Mouse (Mus musculus) mature B cell (primary cell): ENCODE data around the gene Rbfox3.
"Not testable (repeated sequence)": the region's sequence is repeated elsewhere in the genome, so short reads cannot be mapped to it uniquely, and the experiment has no call there.

Source experiments
- in situ Hi-C: fragments of 300-500 bp; cut with MboI; formaldehyde crosslinking; loops from 2 replicates; pipeline ENCODE4 v1.14.3; 2019

Rbfox3 gene

DNA sequence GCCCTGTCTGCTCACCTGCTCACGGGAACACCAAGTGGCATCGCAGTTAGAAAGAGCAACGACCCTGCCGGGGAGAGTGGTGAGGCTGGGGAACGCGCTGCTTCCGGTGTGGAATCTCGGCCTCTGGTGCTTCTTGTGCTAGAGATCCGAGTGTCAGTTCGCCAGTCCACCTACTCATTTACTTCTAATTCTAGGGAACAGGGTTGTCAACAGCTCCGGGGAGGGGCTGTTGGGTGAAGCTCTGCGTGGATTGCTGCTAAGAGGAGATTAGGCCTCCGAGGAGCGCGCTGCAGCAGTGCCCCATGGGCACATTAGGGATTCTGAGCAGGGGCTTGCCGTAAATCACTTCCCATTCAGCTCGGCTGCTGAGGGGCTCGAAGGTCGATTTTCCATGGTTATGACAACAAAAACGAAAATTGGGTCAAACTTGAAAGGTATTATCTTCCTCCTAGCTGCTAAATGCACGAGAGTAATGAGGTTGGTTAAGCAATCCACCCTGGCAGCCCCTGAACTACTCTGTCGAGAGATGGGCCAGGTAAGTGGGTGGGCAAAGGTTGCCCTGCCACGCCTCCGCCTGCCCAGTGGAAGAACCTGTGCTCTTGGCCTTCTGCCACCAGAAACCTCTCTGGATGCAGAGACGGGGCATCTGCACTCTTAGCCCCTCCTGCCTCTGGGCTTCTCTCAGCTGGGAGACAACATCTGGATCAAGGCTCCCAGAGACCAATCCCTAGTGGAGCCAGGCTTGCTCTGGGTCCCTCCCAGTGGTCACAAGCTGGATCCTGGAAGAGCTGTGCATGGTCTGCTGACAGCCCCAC is 85.9 kb downstream of the Rbfox3 start:
- in situ Hi-C loops = no loop called here

DNA sequence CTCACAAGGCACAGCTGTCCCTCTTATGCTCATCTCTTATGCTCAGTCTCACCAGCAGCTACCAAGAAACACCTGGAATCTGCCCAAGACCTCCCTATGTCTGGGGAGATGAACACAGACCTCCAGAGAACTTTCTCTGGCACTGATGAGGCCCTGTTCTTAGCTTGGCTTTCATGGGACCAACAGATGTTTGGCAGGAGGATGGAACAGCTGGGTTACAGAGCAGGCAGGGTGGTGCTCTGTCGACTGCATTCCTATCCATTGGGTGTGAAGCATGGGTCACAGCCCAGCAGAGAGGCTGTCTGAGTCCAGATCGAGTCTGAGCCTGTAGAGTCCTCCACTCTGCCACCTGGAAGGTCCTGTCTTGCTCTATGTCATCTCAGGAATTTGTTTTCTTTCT is 90.0 kb downstream of the Rbfox3 start:
- in situ Hi-C loops = no loop called here

- in situ Hi-C loops = no loop called here
Measured at GRCm38 (mm10) chr11:118818528-118818927, 92.9 kb downstream of the Rbfox3 start.

GRCm38 (mm10) chr11:118815118-118815517 is 96.3 kb downstream of the Rbfox3 start:
- in situ Hi-C loops = no loop called here

DNA sequence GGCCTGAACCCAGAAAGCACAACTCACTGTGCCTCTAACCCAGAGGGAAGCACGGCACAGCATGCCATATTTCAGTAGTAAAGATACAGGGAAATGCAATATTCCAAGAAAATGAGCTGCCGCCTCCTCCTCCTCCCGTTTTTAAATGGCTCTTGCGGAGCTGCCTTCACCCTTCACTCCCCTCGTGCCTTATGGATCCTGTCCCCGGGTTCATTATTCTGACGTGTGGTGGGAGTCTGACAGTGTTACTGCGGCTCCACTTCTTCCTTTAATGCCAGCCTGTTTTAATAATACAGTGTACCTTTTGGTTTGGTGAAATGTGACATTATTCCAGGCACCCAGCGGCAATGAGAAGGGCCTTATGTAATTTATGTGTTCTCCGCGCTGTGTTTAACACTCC is 97.5 kb downstream of the Rbfox3 start:
- in situ Hi-C loops = no loop called here

DNA sequence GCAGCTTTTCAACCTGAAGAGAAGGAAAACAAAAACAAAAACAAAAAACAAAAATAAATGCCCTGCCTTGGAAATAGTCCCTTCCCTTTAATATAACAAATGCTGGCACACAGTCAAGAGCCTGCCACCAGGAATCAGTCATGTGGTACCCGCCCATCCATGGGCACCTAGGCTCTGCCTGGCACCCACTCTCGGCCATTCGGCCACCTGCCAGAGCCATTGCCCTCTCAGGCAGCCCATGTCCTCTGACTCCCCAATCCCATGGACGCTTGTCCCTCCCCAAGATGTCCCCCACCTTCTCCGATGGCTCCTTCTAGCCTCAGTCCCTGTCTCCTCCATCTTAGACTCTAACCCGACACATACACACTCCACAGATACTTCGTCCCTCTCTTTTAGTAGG is 100.0 kb downstream of the Rbfox3 start:
- in situ Hi-C loops = no loop called here

- in situ Hi-C loops = no loop called here
Measured at GRCm38 (mm10) chr11:118807511-118807910, 103.9 kb downstream of the Rbfox3 start.

DNA sequence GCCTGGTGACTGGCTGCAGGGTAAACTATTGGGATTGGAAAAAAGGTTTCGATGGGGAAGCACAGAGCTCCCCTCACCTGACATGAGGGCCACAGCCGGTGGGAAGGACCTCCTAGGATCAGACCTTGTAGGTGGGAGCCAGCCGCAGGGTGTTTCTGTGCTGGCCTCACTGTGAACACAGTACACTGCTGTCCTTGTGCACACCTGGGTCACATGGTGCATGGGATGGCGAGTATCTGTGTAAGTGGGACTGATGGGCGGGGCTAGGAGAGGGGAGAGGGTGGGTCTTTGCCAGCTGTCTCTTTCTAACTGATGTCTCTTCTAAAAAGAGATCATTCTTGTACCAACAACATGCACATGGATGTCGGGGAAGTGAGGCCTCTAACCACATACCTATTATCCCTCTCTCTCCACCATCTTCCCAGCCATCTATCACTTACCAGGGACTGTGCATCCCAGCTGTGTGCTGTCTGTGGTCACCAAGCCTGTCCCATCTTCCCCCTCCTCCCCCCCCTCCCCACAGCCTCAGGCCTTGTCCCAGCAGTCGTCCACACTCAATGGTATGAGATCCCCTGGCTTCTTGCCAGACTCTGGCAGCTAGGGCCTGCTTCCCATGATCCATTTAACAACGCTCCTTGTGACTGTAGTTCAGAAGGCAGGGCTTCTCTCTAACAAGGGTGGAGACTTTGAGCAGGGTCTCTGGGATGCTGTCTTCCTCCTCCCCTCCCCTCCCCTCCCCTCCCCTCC is 116.4 kb downstream of the Rbfox3 start:
- in situ Hi-C loops = no loop called here

GRCm38 (mm10) chr11:118793639-118794021 is 117.8 kb downstream of the Rbfox3 start:
- in situ Hi-C loops = no loop called here

- in situ Hi-C loops = no loop called here
Measured at GRCm38 (mm10) chr11:118792916-118793638, 118.3 kb downstream of the Rbfox3 start.

DNA sequence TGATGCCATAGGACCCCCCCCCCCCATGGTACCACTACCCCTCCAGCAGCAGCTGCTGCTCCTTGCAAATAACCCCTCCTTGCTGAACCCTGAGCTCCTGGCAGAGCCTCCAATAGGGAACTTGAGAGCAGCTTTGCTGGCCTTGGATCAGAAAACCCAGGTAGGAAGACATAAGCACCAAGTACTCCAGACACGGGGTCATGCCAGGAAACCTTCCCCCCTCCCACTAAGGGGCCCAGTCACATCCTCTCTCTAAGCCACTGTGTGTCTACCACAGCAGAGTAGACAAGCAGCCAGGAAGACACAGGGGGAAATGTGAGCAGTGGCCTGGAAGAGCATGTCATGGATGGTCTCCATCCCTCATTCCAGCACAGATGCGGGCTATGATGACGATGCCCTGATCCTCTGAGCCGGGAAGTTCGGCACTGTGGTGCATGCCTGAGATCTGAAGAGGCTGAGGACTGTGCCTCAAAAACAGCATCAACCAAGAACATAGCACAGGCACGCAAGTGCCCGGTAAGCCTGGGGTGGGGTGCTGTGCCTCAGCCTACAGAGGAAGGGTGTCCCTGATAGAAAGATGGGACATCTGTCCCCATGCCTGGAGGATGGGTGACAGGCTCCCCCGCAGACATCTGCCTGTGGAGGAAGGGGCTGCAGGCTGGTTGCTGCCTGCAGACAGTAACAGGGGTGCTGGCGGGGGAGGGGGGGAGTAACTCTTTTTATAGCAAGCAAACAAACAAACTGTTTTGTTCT is 119.1 kb downstream of the Rbfox3 start:
- in situ Hi-C loops = no loop called here

DNA sequence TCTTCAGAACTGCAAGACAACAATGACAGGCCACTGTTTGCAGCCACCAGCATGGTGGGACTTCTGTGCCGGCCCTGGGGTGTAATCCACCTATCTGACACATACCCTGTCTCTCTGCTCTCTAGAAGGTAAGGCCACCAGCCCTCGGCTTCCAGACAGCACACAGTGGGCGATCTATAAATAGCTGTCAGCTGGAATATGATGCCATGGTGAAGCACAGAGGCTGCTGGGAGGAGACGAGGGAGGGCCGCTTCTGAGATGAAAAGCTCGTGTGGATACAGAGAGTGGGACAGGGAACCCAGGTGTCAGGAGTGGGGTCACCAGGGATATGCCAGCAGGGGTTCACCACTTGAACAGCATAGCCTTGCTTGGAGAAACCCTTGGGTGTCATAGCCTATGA is 120.0 kb downstream of the Rbfox3 start:
- in situ Hi-C loops = no loop called here

DNA sequence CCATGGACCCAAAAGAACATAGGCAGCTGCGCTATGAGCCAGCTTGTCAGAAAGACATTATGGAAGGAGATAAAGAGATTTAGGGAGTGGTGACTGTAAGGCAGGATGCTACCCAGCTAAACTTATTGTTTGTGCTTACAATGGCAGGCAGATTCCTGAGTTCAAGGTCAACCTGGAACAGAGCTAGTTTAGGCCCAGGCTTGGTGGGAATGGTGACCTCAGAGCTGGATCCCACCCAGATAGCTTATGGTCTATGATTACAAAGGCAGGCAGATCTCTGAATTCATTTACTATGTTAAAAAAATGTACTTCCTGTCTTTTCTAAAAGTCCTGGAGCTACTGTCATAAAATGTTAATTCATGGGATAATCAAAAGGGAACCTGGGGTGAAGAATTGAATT is 123.3 kb downstream of the Rbfox3 start:
- in situ Hi-C loops = no loop called here

DNA sequence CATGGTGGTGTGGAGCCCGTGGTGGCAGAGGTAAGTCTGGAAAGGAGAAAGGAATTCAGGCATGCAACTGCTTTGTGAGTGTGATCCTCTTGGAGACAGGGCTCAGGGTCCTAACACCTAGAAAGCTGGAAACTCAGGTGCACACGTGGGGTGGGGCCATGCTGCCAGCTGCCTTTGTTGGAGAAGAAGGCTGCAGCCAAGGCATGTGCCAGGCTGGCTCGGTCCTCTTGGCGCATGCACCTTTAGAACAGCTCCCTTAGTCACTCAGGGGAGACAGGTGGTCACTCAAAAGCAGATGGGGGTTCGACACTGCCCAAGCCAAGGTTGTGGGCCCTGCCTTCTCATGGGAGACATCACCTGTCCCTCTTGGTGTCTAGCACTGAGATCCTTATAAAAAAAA is 128.7 kb downstream of the Rbfox3 start:
- in situ Hi-C loops = no loop called here

DNA sequence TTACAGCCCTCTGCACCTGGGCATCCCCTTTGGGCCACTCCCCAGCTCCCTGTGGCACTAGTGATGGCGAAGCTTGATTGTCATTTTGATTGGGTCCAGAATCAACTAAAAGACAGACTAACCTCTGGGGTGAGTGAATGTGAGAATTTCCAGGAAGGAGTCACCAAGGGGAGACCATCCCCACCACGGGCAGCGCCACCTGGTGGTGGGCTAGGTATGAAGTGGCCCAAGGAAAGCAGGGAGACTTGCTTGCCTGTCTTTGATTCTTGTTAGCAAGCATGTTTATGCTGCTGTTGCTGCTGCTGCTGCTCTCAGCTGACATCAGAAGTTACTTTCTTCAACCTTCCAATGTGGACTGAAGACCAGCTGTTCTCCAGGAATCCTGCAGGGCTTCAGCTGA is 135.6 kb downstream of the Rbfox3 start:
- in situ Hi-C loops = no loop called here

DNA sequence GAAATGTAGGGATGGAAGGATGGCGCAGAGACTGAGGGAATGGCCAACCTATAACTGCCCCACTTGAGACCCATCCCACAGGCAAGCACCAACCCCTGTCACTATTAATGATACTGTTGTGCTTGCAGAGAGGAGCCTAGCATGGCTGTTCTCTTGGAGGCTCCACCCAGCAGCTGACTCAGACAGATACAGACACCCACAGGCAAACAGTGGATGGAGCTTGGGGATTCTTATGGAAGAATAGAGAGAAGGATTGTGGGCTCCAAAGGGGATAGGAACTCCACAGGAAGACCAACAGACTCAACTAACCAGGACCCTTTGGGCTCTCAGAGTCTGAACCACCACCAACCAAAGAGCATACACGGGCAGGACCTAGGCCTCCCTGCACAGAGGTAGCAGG is 136.6 kb downstream of the Rbfox3 start:
- in situ Hi-C loops = not testable (repeated sequence)

DNA sequence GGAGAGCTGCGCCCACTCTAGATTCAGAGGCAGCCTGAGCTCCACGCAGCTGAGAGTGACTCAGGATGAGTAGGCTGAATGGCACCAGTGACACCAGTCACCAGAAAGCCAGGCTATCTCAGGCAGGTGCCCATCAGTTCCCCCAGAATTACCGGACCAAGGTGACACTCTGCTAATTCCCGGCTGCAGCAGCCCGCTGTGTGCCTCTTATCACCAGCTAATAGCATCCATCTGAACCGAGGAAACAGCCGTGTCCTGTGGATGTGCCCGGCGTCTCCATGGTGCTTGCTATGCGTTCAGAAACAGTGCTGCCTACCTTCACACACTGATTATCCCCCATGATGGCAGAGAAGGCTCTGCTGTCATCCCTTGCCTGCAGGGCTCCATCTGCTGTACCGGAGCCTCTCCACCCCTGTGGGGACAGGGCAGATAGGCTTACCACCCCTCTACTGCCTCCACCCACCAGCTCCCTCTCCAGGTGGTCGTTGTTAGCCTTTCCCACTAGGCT is 138.3 kb downstream of the Rbfox3 start:
- in situ Hi-C loops = no loop called here

- in situ Hi-C loops = no loop called here
Measured at GRCm38 (mm10) chr11:118771358-118771757, 140.0 kb downstream of the Rbfox3 start.

GRCm38 (mm10) chr11:118770789-118771188 is 140.6 kb downstream of the Rbfox3 start:
- in situ Hi-C loops = no loop called here

DNA sequence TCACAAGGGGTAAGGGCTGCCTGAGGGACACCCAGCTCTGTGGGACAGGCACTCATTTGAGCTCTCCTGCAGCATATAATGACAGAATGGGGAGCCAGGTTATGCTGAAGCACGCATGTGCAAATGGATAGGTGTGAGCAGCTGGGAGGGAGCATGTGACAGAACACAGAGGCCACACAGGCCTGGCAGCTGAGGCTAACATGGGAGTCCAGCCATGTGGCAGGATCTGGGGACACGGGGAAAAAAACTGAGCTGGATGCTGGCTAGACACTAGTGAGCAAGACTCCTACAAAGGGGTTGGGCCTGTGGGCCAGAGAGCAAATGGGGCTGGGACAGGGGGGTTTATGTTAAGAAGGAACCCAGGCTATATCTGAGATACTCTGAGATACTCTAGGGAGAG is 141.9 kb downstream of the Rbfox3 start:
- in situ Hi-C loops = no loop called here

DNA sequence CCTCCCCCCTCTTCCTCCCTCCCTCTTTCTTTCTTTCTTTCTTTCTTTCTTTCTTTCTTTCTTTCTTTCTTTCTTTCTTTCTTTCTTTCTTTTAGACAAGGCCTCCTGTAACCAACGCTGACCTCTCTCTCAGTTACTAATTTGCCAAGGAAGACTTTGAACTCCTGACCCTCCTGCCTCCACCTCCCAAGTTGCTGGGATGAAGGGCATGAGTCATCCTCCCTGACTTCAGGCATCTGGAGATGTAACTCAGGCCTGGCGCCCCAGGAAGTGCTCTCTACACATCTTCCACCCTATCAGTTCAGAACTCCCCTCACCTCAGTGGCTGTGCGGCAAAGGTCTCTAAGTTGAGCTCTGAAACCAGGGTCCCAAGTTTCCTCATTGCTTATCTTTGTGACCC is 143.0 kb downstream of the Rbfox3 start:
- in situ Hi-C loops = no loop called here

- in situ Hi-C loops = no loop called here
Measured at GRCm38 (mm10) chr11:118767411-118767810, 144.0 kb downstream of the Rbfox3 start.
